Mouse (Mus musculus) CH12.LX (cell line): ENCODE data around the gene Lrrc75a. TPM values are rescaled to one million over a fixed set of nuclear protein-coding genes. Genes with fewer than 3 reads are reported as not detected.
A peak's percentile ranks its signal among the peaks of the same experiment; 100 is the strongest.

ENCODE experiments used
- DNase-seq: peaks from one replicate; pipeline ENCODE4 v3.0.0-alpha.2; 2013; ENCODE audit errors: extremely low read depth
- H3K27ac ChIP-seq: 2 replicates; pipeline ENCODE4 v1.5.1; 2012; ENCODE audit warnings: low read depth, mild to moderate bottlenecking, control low read depth, moderate library complexity; ENCODE audit not compliant: insufficient read depth
- H3K27me3 ChIP-seq: replicated peaks from 2 replicates; pipeline ENCODE3; 2012; ENCODE audit warnings: inconsistent platforms
- H3K36me3 ChIP-seq, 2 experiments: replicated peaks in 1 of 2; 2 replicates each; pipeline versions ENCODE3 to v1.6.1; 2012; ENCODE audit warnings: inconsistent platforms in 1 of 2, low read length in 1 of 2, mild to moderate bottlenecking in 1 of 2, mixed read lengths in 1 of 2, moderate library complexity in 1 of 2; ENCODE audit not compliant: control insufficient read depth in 1 of 2, insufficient read depth in 1 of 2
- H3K4me1 ChIP-seq, 2 experiments: 2 replicates each; pipeline ENCODE4 v1.6.1; 2012; ENCODE audit warnings: inconsistent platforms in 1 of 2, moderate library complexity in 1 of 2; ENCODE audit not compliant: insufficient read depth in 2 of 2, control insufficient read depth in 1 of 2
- H3K4me2 ChIP-seq: 2 replicates; pipeline ENCODE4 v1.6.1; 2012; ENCODE audit warnings: low read depth, mild to moderate bottlenecking, control low read depth; ENCODE audit not compliant: poor library complexity, insufficient read depth, severe bottlenecking
- H3K4me3 ChIP-seq, 3 experiments: fragments of 150-350 bp in 1 of 3; sonication (generic) in 1 of 3; replicated peaks in 1 of 3; 2 replicates each; pipeline versions ENCODE3 to v1.5.1; 2011 to 2012; ENCODE audit warnings: low read depth in 2 of 3, low read length in 2 of 3, mild to moderate bottlenecking in 2 of 3, moderate library complexity in 2 of 3, control low read depth in 1 of 3, improper control_type of control experiment in 1 of 3, inconsistent platforms in 1 of 3, mixed read lengths in 1 of 3; ENCODE audit not compliant: poor library complexity in 1 of 3
- H3K79me2 ChIP-seq: replicated peaks from 2 replicates; pipeline ENCODE4 v1.6.1; 2012; ENCODE audit warnings: mild to moderate bottlenecking, moderate library complexity; ENCODE audit not compliant: control insufficient read depth, poor library complexity, insufficient read depth, severe bottlenecking; ENCODE audit errors: extremely low read depth
- H3K9ac ChIP-seq: 2 replicates; pipeline ENCODE4 v1.6.1; 2012; ENCODE audit warnings: low read depth, mild to moderate bottlenecking, control low read depth, moderate library complexity; ENCODE audit not compliant: insufficient read depth
- H3K9me3 ChIP-seq: replicated peaks from 2 replicates; pipeline ENCODE3; 2012; ENCODE audit warnings: low read length, inconsistent platforms, mixed read lengths
- CHD1 ChIP-seq: IDR thresholded peaks from 2 replicates; pipeline ENCODE4 v1.6.1; 2012; ENCODE audit warnings: low read depth, low read length, improper control_type of control experiment, inconsistent platforms
- CTCF ChIP-seq, 2 experiments: IDR thresholded peaks in 1 of 2; conservative IDR thresholded peaks in 1 of 2; 2 replicates each; pipeline ENCODE4 v1.5.1; 2011 to 2012; ENCODE audit warnings: low read depth in 2 of 2, low read length in 2 of 2, improper control_type of control experiment in 1 of 2, inconsistent platforms in 1 of 2, mild to moderate bottlenecking in 1 of 2, moderate library complexity in 1 of 2
- E2F4 ChIP-seq: IDR thresholded peaks from 2 replicates; pipeline ENCODE4 v1.6.1; 2011; ENCODE audit warnings: low read depth, low read length, improper control_type of control experiment; ENCODE audit not compliant: insufficient replicate concordance
- ELF1 ChIP-seq: IDR thresholded peaks from 2 replicates; pipeline ENCODE4 v1.6.1; 2014; ENCODE audit warnings: low read depth, mild to moderate bottlenecking, inconsistent platforms, low read length, improper control_type of control experiment
- EP300 ChIP-seq: IDR thresholded peaks from 2 replicates; pipeline ENCODE4 v1.6.1; 2011; ENCODE audit warnings: low read length, improper control_type of control experiment
- ETS1 ChIP-seq: conservative IDR thresholded peaks from 2 replicates; pipeline ENCODE4 v1.6.1; 2012; ENCODE audit warnings: low read depth, mild to moderate bottlenecking, inconsistent platforms, low read length, improper control_type of control experiment, moderate library complexity
- HCFC1 ChIP-seq: IDR thresholded peaks from 2 replicates; pipeline ENCODE4 v1.6.1; 2012; ENCODE audit warnings: low read depth, mild to moderate bottlenecking, inconsistent platforms, low read length, improper control_type of control experiment
- IRF4 ChIP-seq: IDR thresholded peaks from 2 replicates; pipeline ENCODE4 v1.6.1; 2014; ENCODE audit warnings: low read depth, mild to moderate bottlenecking, inconsistent platforms, low read length, improper control_type of control experiment
- JUND ChIP-seq: conservative IDR thresholded peaks from 2 replicates; pipeline ENCODE4 v1.6.1; 2011; ENCODE audit warnings: low read depth, low read length, improper control_type of control experiment
- KAT2A ChIP-seq: IDR thresholded peaks from 2 replicates; pipeline ENCODE4 v1.6.1; 2012; ENCODE audit warnings: low read length, improper control_type of control experiment, inconsistent platforms; ENCODE audit not compliant: insufficient replicate concordance
- MAZ ChIP-seq: IDR thresholded peaks from 2 replicates; pipeline ENCODE4 v1.6.1; 2012; ENCODE audit warnings: low read depth, mild to moderate bottlenecking, inconsistent platforms, low read length, improper control_type of control experiment, moderate library complexity
- MEF2A ChIP-seq: IDR thresholded peaks from 2 replicates; pipeline ENCODE4 v1.6.1; 2014; ENCODE audit warnings: low read depth, mild to moderate bottlenecking, inconsistent platforms, low read length, improper control_type of control experiment, borderline replicate concordance
- MXI1 ChIP-seq: IDR thresholded peaks from 2 replicates; pipeline ENCODE4 v1.6.1; 2011; ENCODE audit warnings: mild to moderate bottlenecking, low read depth, low read length, improper control_type of control experiment
- NELFE ChIP-seq: IDR thresholded peaks from 2 replicates; pipeline ENCODE4 v1.6.1; 2011; ENCODE audit warnings: low read depth, low read length, improper control_type of control experiment
- NRF1 ChIP-seq: IDR thresholded peaks from 2 replicates; pipeline ENCODE4 v1.6.1; 2014; ENCODE audit warnings: low read depth, mild to moderate bottlenecking, inconsistent platforms, low read length, improper control_type of control experiment, moderate library complexity
- PAX5 ChIP-seq: IDR thresholded peaks from 2 replicates; pipeline ENCODE4 v1.6.1; 2012; ENCODE audit warnings: low read length, inconsistent platforms, mixed read lengths
- POLR2AphosphoS2 ChIP-seq: IDR thresholded peaks from 2 replicates; pipeline ENCODE4 v1.6.1; 2011; ENCODE audit warnings: low read depth, low read length, improper control_type of control experiment
- RAD21 ChIP-seq: IDR thresholded peaks from 2 replicates; pipeline ENCODE4 v1.6.1; 2011; ENCODE audit warnings: low read depth, mild to moderate bottlenecking, low read length, improper control_type of control experiment, moderate library complexity
- RCOR1 ChIP-seq: conservative IDR thresholded peaks from 2 replicates; pipeline ENCODE4 v1.6.1; 2012; ENCODE audit warnings: low read depth, mild to moderate bottlenecking, inconsistent platforms, low read length, improper control_type of control experiment
- SIN3A ChIP-seq: IDR thresholded peaks from 2 replicates; pipeline ENCODE4 v1.6.1; 2012; ENCODE audit warnings: low read length, improper control_type of control experiment, inconsistent platforms
- SMC3 ChIP-seq: IDR thresholded peaks from 2 replicates; pipeline ENCODE4 v1.6.1; 2011; ENCODE audit warnings: low read depth, low read length, improper control_type of control experiment
- UBTF ChIP-seq: IDR thresholded peaks from 2 replicates; pipeline ENCODE4 v1.6.1; 2012; ENCODE audit warnings: low read depth, mild to moderate bottlenecking, inconsistent platforms, low read length, improper control_type of control experiment, moderate library complexity
- USF2 ChIP-seq: conservative IDR thresholded peaks from 2 replicates; pipeline ENCODE4 v1.6.1; 2011; ENCODE audit warnings: low read depth, low read length, improper control_type of control experiment
- ZC3H11A ChIP-seq: IDR thresholded peaks from 2 replicates; pipeline ENCODE4 v1.6.1; 2012; ENCODE audit warnings: low read depth, mild to moderate bottlenecking, inconsistent platforms, low read length, improper control_type of control experiment
- ZKSCAN1 ChIP-seq: IDR thresholded peaks from 2 replicates; pipeline ENCODE4 v1.6.1; 2012; ENCODE audit warnings: low read depth, inconsistent platforms, low read length, improper control_type of control experiment, borderline replicate concordance
- ZNF384 ChIP-seq: IDR thresholded peaks from 2 replicates; pipeline ENCODE4 v1.6.1; 2012; ENCODE audit warnings: low read depth, low read length, improper control_type of control experiment, inconsistent platforms
- dilution Hi-C: fragments of 300-500 bp; cut with MboI; formaldehyde crosslinking; loops from 2 replicates; pipeline ENCODE4 v1.14.3; 2020; ENCODE audit warnings: low sequenced_read_pairs; ENCODE audit not compliant: extremely low pct_unique_long_range_greater_than_20kb, extremely low pct_ligation_motif_present
- in situ Hi-C: fragments of 300-500 bp; cut with MboI; formaldehyde crosslinking; loops from 3 replicates; pipeline ENCODE4 v1.14.3; 2019; ENCODE audit warnings: low sequenced_read_pairs, low pct_ligation_motif_present, low pct_unique_long_range_greater_than_20kb, mixed read lengths
- polyA plus RNA-seq: library from polyadenylated mRNA; unstranded; fragments of >175 nt; gene quantifications from 2 replicates; pipeline ENCODE4 v1.2.1, GENCODE M21; 2012; ENCODE audit warnings: low read depth; ENCODE audit not compliant: insufficient read length
- total RNA-seq, 2 experiments: library from RNA; depleted of rRNA; stranded (reverse); fragments of 300-350 nt in 1 of 2; fragments of >200 nt in 1 of 2; gene quantifications; 2 replicates each; pipeline ENCODE4 v1.2.3; 2012 to 2014

Lrrc75a gene
- total and polyA plus RNA-seq, 3 experiments: 1.3 to 12.6 (median 1.8) TPM

- TF ChIP-seq MAZ (no peak), SMC3 (no peak), EP300 (peak; percentile 45), NRF1 (no peak), IRF4 (0 out of 2 replicates have a peak, but pooled peaks have one; percentile 12), CTCF (conservative IDR thresholded peaks at IDR 0.05 in 1 of 2, IDR thresholded peaks at IDR 0.05 in 1 of 2; ENCODE audit: low read depth in 2 of 2, low read length in 2 of 2) (no peak), PAX5 (no peak), MEF2A (peak; percentile 69), ZC3H11A (no peak), JUND (no peak)
Observed at GRCm38 (mm10) chr11:62573959-62574702, 74.2 kb downstream of the Lrrc75a start, which contains the start of gene Trpv2 (continued).

- in situ Hi-C loops: no loop called here
- H3K4me3 ChIP-seq: no peak overlapping the region
- no peak overlapping the region for H3K9ac ChIP-seq
- no peak for DNase-seq
- dilution Hi-C loops: no loop called here
- H3K27me3 ChIP-seq: no peaks in the 10 kb centered on the region
- H3K9me3 ChIP-seq: peaks cover 5% of the 10 kb centered on the region
- H3K27ac ChIP-seq: no peak overlapping the region
- TF ChIP-seq MAZ: no peak
- no peak for TF ChIP-seq E2F4
- no peak for TF ChIP-seq PAX5
- TF ChIP-seq SIN3A: no peak
- TF ChIP-seq POLR2AphosphoS2: no peak
- no peak for TF ChIP-seq USF2
- no peak for TF ChIP-seq NELFE
- no peak for TF ChIP-seq ZC3H11A
- no peak for TF ChIP-seq MXI1
- TF ChIP-seq RCOR1: no peak
- TF ChIP-seq RAD21: no peak
- no peak for TF ChIP-seq KAT2A
- no peak for TF ChIP-seq ZKSCAN1
- TF ChIP-seq ELF1: no peak
- no peak for TF ChIP-seq HCFC1
- TF ChIP-seq ETS1: no peak
- TF ChIP-seq ZNF384: no peak
- no peak for TF ChIP-seq UBTF
- TF ChIP-seq JUND: no peak
- no peak for TF ChIP-seq CHD1
- no peaks in the 10 kb centered on the region for H3K79me2 ChIP-seq
- no peak overlapping the region for H3K4me2 ChIP-seq
- peaks cover 7 to 10% of the 10 kb centered on the region in 2 experiments for H3K4me1 ChIP-seq
- H3K36me3 ChIP-seq: no peaks in the 10 kb centered on the region
Observed at GRCm38 (mm10) chr11:62568300-62568699, 80.0 kb downstream of the Lrrc75a start.
